Mouse (Mus musculus): ENCODE data around the gene Xdh.
A peak's percentile ranks its signal among the peaks of the same experiment; 100 is the strongest.

Gene Xdh

GRCm38 (mm10) chr17:73950062-73950735 lies at the start of gene Xdh:
TSS of gene Xdh (minus strand) at chr17:73950196.
- DNase-seq, result peak; percentile 75

GRCm38 (mm10) chr17:73995907-73996645 lies 46.1 kb upstream of the Xdh start:
- no peak for DNase-seq

- no peak for DNase-seq
Measured at GRCm38 (mm10) chr17:73991264-73991663, 41.3 kb upstream of the Xdh start.

GRCm38 (mm10) chr17:73986571-73986970 lies 36.6 kb upstream of the Xdh start:
- DNase-seq, result no peak

- no peak for DNase-seq
Measured at GRCm38 (mm10) chr17:73985936-73986335, 35.9 kb upstream of the Xdh start.

- DNase-seq, result no peak
Measured at GRCm38 (mm10) chr17:73984508-73984907, 34.5 kb upstream of the Xdh start.

- DNase-seq, result no peak
Measured at GRCm38 (mm10) chr17:73982871-73983270, 32.9 kb upstream of the Xdh start.

GRCm38 (mm10) chr17:73976066-73976465 lies 26.1 kb upstream of the Xdh start:
- no peak for DNase-seq

GRCm38 (mm10) chr17:73972648-73973047 lies 22.7 kb upstream of the Xdh start:
- no peak for DNase-seq

- no peak for DNase-seq
Measured at GRCm38 (mm10) chr17:73971291-73971690, 21.3 kb upstream of the Xdh start.

- peak; percentile 89 for DNase-seq
Measured at GRCm38 (mm10) chr17:73970361-73971027, 20.5 kb upstream of the Xdh start.

- DNase-seq, result peak; percentile 49
Measured at GRCm38 (mm10) chr17:73964856-73965255, 14.9 kb upstream of the Xdh start.

GRCm38 (mm10) chr17:73962628-73963043 lies 12.6 kb upstream of the Xdh start:
- peak; percentile 62 for DNase-seq

GRCm38 (mm10) chr17:73961801-73962403 lies 11.9 kb upstream of the Xdh start:
- peak; percentile 18 for DNase-seq

- no peak for DNase-seq
Measured at GRCm38 (mm10) chr17:73960745-73961144, 10.7 kb upstream of the Xdh start.

GRCm38 (mm10) chr17:73952103-73952521 lies 2.1 kb upstream of the Xdh start:
- DNase-seq, result no peak

GRCm38 (mm10) chr17:73950970-73951369 lies 974 bp upstream of the Xdh start:
- DNase-seq, result no peak

- DNase-seq, result no peak
Measured at GRCm38 (mm10) chr17:73949498-73949897, 498 bp downstream of the Xdh start.

GRCm38 (mm10) chr17:73948801-73949200 lies 1.2 kb downstream of the Xdh start:
- DNase-seq, result no peak

- peak; percentile 79 for DNase-seq
Measured at GRCm38 (mm10) chr17:73948039-73948438, 2.0 kb downstream of the Xdh start.

- DNase-seq, result no peak
Measured at GRCm38 (mm10) chr17:73946856-73947255, 3.1 kb downstream of the Xdh start.

GRCm38 (mm10) chr17:73944661-73945060 lies 5.3 kb downstream of the Xdh start:
- no peak for DNase-seq

- DNase-seq, result no peak
Measured at GRCm38 (mm10) chr17:73942268-73942962, 7.6 kb downstream of the Xdh start.

All from lung, postnatal 14 days (tissue).